Comparison of ENCODE assay signal across 24 mouse cellular contexts in genomic region chr13:40851961-40852360, GRCm38 (mm10). TPM values are rescaled to one million over a fixed set of nuclear protein-coding genes. Genes with fewer than 3 reads are reported as not detected.
A peak's percentile ranks its signal among the peaks of the same experiment; 100 is the strongest.
DNase-seq lines count a peak whose midpoint lies in the region; ATAC-seq and TF ChIP-seq lines count a peak whose summit lies in the region.
"Had no signal": no experiment of that assay in that cellular context is flagged by ENCODE, and none has a peak within 500 bp of the region (broad histone marks: within the 10 kb centered on the region; RNA-seq: fewer than 3 reads in every experiment).

No protein-coding gene starts in this region.

- ATAC-seq in kidney, embryonic 15.5 days (replicated peaks; ENCODE audit: low FRiP score): no peak
- no peak for ATAC-seq in kidney, postnatal 0 days (replicated peaks; ENCODE audit: low FRiP score, low read depth)
- ATAC-seq in stomach, embryonic 16.5 days (ENCODE audit: insufficient read depth, low FRiP score): 0 out of 2 replicates have a peak, but pooled peaks have one; percentile 48
- ATAC-seq: forebrain, embryonic 15.5 days had no signal

- no peak overlapping the region for H3K4me2 ChIP-seq in kidney, embryonic 15.5 days
- H3K4me2 ChIP-seq in kidney, postnatal 0 days (ENCODE audit: low read length): 0 out of 2 replicates have a peak overlapping the region, but pooled peaks have one; percentile 3
- H3K4me2 ChIP-seq in stomach, embryonic 16.5 days (ENCODE audit: low read depth, low read length): no peak overlapping the region
- H3K4me2 ChIP-seq: embryonic facial prominence, embryonic 15.5 days; forebrain, embryonic 15.5 days; hindbrain, embryonic 12.5 days; limb, embryonic 15.5 days; lung, embryonic 14.5 days had no signal

- DNase-seq in kidney, adult 18-20 months: peak; percentile 48
- peak; percentile 55 for DNase-seq in ES-E14 (ENCODE audit: low read depth, low spot score)
- no peak for DNase-seq in kidney, postnatal 0 days (ENCODE audit: low spot score)
- no peak for DNase-seq in thymus, adult 18-20 months
- DNase-seq in cerebellum, postnatal 25 days: no peak
- DNase-seq in spleen, postnatal 14 days (ENCODE audit: low spot score in 2 of 2): no peak
- DNase-seq: adrenal gland, adult 2 months; cerebellum, adult 11-12 months; cerebellum, postnatal 14 days; gastrocnemius, postnatal 14 days; heart, adult 2 months; left cerebral cortex, postnatal 4 days; lung, embryonic 14.5 days; midbrain, embryonic 14.5 days; right cerebral cortex, postnatal 14 days; spleen, adult 18-20 months; thymus, postnatal 36 days had no signal

- H3K36me3 ChIP-seq in kidney, embryonic 15.5 days: no peaks in the 10 kb centered on the region
- H3K36me3 ChIP-seq in ES-E14 (ENCODE audit: control insufficient read depth, insufficient read depth, low read length, poor library complexity, severe bottlenecking): no peaks in the 10 kb centered on the region
- no peaks in the 10 kb centered on the region for H3K36me3 ChIP-seq in kidney, postnatal 0 days (ENCODE audit: insufficient read depth, low read length)
- H3K36me3 ChIP-seq in stomach, embryonic 16.5 days (ENCODE audit: control insufficient read depth, insufficient read depth, low read length): no peaks in the 10 kb centered on the region
- H3K36me3 ChIP-seq: embryonic facial prominence, embryonic 15.5 days; forebrain, embryonic 15.5 days; hindbrain, embryonic 12.5 days; limb, embryonic 15.5 days had no signal

- no peak overlapping the region for H3K4me3 ChIP-seq in kidney, embryonic 15.5 days (replicated peaks)
- no peak overlapping the region for H3K4me3 ChIP-seq in ES-E14 (ENCODE audit: insufficient read depth in 1 of 2, low read depth in 1 of 2, low read length in 2 of 2, poor library complexity in 1 of 2, severe bottlenecking in 1 of 2)
- no peak overlapping the region for H3K4me3 ChIP-seq in kidney, postnatal 0 days (replicated peaks; ENCODE audit: low read depth, low read length)
- no peak overlapping the region for H3K4me3 ChIP-seq in stomach, embryonic 16.5 days (replicated peaks; ENCODE audit: low read length)
- H3K4me3 ChIP-seq: embryonic facial prominence, embryonic 15.5 days; forebrain, embryonic 15.5 days; heart, adult 2 months; hindbrain, embryonic 12.5 days; limb, embryonic 15.5 days had no signal

- no peaks in the 10 kb centered on the region for H3K9me3 ChIP-seq in kidney, embryonic 15.5 days (replicated peaks)
- no peaks in the 10 kb centered on the region for H3K9me3 ChIP-seq in ES-E14 (ENCODE audit: control insufficient read depth, insufficient read depth, low read depth, low read length)
- no peaks in the 10 kb centered on the region for H3K9me3 ChIP-seq in kidney, postnatal 0 days (replicated peaks; ENCODE audit: low read length)
- H3K9me3 ChIP-seq in stomach, embryonic 16.5 days (replicated peaks; ENCODE audit: control insufficient read depth, low read length): no peaks in the 10 kb centered on the region
- H3K9me3 ChIP-seq: embryonic facial prominence, embryonic 15.5 days; forebrain, embryonic 15.5 days; hindbrain, embryonic 12.5 days; limb, embryonic 15.5 days had no signal

- in situ Hi-C loops in ES-E14 (cut with MboI; ENCODE audit: low sequenced_read_pairs in 2 of 2, unreplicated experiment in 2 of 2): no loop called here

- H3K27me3 ChIP-seq in kidney, embryonic 15.5 days: no peaks in the 10 kb centered on the region
- H3K27me3 ChIP-seq in kidney, postnatal 0 days (ENCODE audit: insufficient read depth, low read length): no peaks in the 10 kb centered on the region
- H3K27me3 ChIP-seq in stomach, embryonic 16.5 days (ENCODE audit: control insufficient read depth, insufficient read depth, low read length): no peaks in the 10 kb centered on the region
- H3K27me3 ChIP-seq: embryonic facial prominence, embryonic 15.5 days; forebrain, embryonic 15.5 days; hindbrain, embryonic 12.5 days; limb, embryonic 15.5 days had no signal

- TF ChIP-seq CTCF in kidney, postnatal 0 days (IDR thresholded peaks at IDR 0.05; ENCODE audit: low read depth): no peak

- no peak overlapping the region for H3K27ac ChIP-seq in kidney, embryonic 15.5 days
- H3K27ac ChIP-seq in ES-E14 (ENCODE audit: insufficient read depth, low read depth, low read length, poor library complexity, severe bottlenecking): no peak overlapping the region; the same call in 1 of the 2 replicates
- H3K27ac ChIP-seq in kidney, postnatal 0 days: no peak overlapping the region
- H3K27ac ChIP-seq in stomach, embryonic 16.5 days (ENCODE audit: low read length): no peak overlapping the region
- H3K27ac ChIP-seq: embryonic facial prominence, embryonic 15.5 days; forebrain, embryonic 15.5 days; heart, adult 2 months; hindbrain, embryonic 12.5 days; limb, embryonic 15.5 days; liver, embryonic 14.5 days had no signal

- 43% methylated on average over 13 of the region's 13 CpGs for WGBS in kidney, embryonic 15.5 days
- WGBS in kidney, postnatal 0 days: 34% methylated on average over 13 of the region's 13 CpGs
- 62% methylated on average over 13 of the region's 13 CpGs for WGBS in stomach, embryonic 16.5 days

- H3K4me1 ChIP-seq in kidney, embryonic 15.5 days: peaks cover 19% of the 10 kb centered on the region
- peaks cover 8 to 22% of the 10 kb centered on the region in 2 experiments; a peak in 3 of 4 replicates for H3K4me1 ChIP-seq in ES-E14 (ENCODE audit: control insufficient read depth in 2 of 2, insufficient read depth in 2 of 2, low read length in 2 of 2, poor library complexity in 1 of 2)
- H3K4me1 ChIP-seq in kidney, postnatal 0 days (replicated peaks; ENCODE audit: insufficient read depth, low read length): 0 out of 2 replicates have a peak, but pooled peaks cover 3% of the 10 kb centered on the region
- H3K4me1 ChIP-seq in stomach, embryonic 16.5 days (ENCODE audit: control insufficient read depth, insufficient read depth, low read length): peaks cover 4% of the 10 kb centered on the region; the same call in 1 of the 2 replicates
- H3K4me1 ChIP-seq: hindbrain, embryonic 12.5 days had no signal

- no peak overlapping the region for H3K9ac ChIP-seq in kidney, embryonic 15.5 days
- no peak overlapping the region for H3K9ac ChIP-seq in ES-E14 (ENCODE audit: insufficient read depth, low read depth, low read length, poor library complexity, severe bottlenecking)
- H3K9ac ChIP-seq in kidney, postnatal 0 days (ENCODE audit: low read depth, low read length): no peak overlapping the region
- no peak overlapping the region for H3K9ac ChIP-seq in stomach, embryonic 16.5 days (ENCODE audit: low read length)
- H3K9ac ChIP-seq: embryonic facial prominence, embryonic 15.5 days; forebrain, embryonic 15.5 days; hindbrain, embryonic 12.5 days; limb, embryonic 15.5 days; liver, embryonic 14.5 days; lung, embryonic 14.5 days had no signal

TF ChIP-seq in ES-E14, 5 proteins besides CTCF, POLR2A, EP300 and RAD21:
- TF ChIP-seq MAFK (IDR thresholded peaks at IDR 0.05; ENCODE audit: insufficient read depth, low read depth, low read length) (no peak), HCFC1 (IDR thresholded peaks at IDR 0.05; ENCODE audit: borderline replicate concordance, insufficient read depth, low read length) (no peak), CHD2 (IDR thresholded peaks at IDR 0.05; ENCODE audit: low read depth, low read length) (no peak), ZC3H11A (IDR thresholded peaks at IDR 0.05; ENCODE audit: borderline replicate concordance, low read depth, low read length) (no peak), ZNF384 (IDR thresholded peaks at IDR 0.05; ENCODE audit: low read depth, low read length) (no peak)

RNA-seq across cellular contexts. Expression of gene Gcnt2, which starts 7.6 kb away (rescaled TPM):
- polyA plus RNA-seq in kidney, embryonic 15.5 days (2015; fragmentation: Nextera tagmentation; extraction: Ambion mirVana): 5.7 and 5.8 TPM in 2 replicates
- total RNA-seq in ES-E14 (2012; rRNA removed): 21.8 and 35.6 TPM in 2 replicates
- polyA plus RNA-seq in kidney, postnatal 0 days (2015; fragmentation: Nextera tagmentation; extraction: Ambion mirVana): 7.1 and 7.3 TPM in 2 replicates
- 9.4 and 11.3 TPM in 2 replicates for polyA plus RNA-seq in stomach, embryonic 16.5 days (2015; fragmentation: Nextera tagmentation; extraction: Ambion mirVana)

Comparison
In these comparisons a context has a peak if more than half of its experiments do, and no peak if none do; other contexts are left out.
1. DNase-seq: peak in kidney, adult 18-20 months (single experiment) and ES-E14 (single experiment); none in kidney, postnatal 0 days (single experiment), thymus, adult 18-20 months (0 of 2), cerebellum, postnatal 25 days (0 of 2) and spleen, postnatal 14 days (0 of 2).